Mouse (Mus musculus) E14TG2a.4 (cell line): ENCODE measurements at regions not wholly inside any gene's neighbourhood (a gene's known extent, or its start where the extent isn't known, plus 50 kb on each side); places are given as distances from the start of the nearest gene placed in this dataset.

ENCODE experiments used
- CTCF ChIP-seq: conservative IDR thresholded peaks from 2 replicates; pipeline ENCODE4 v1.5.1; 2014; ENCODE audit warnings: low read length
- POU5F1 ChIP-seq: IDR thresholded peaks from 2 replicates; pipeline ENCODE4 v1.6.1; 2014; ENCODE audit warnings: low read length, borderline replicate concordance

DNA sequence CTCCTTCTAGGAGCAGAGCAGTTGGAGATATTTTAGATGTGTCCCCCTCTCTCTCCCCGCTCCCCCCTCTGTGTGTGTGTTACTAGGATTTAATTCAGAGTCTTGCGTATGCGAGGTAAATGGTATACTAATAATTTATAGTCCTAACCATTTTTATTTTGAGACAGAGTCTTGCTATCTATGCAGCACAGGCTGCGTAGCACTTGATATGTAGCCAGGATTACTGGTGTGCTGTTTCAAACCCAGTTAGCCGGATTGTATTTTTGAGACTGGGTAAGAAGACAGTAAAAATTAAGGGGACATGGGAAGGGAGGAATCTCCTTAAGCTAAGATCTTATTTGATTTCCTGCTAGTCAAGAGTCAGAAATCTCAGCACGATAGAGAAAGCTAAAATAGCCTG lies 636.6 kb upstream of the Fam160b2 start:
- no peak for TF ChIP-seq CTCF
- TF ChIP-seq POU5F1 = no peak
